Mouse (Mus musculus) kidney, embryonic 16.5 days (tissue): ENCODE data around the gene Aplp1. TPM values are rescaled to one million over a fixed set of nuclear protein-coding genes. Genes with fewer than 3 reads are reported as not detected.

ENCODE experiments used
- ATAC-seq: fragments of 200-750 bp; cut with Nextera tagmentation; 2 replicates; pipeline ENCODE4 v1.8.0; 2017; ENCODE audit warnings: moderate TSS enrichment; ENCODE audit not compliant: low FRiP score, low TSS enrichment
- H3K27ac ChIP-seq: fragments of 300-500 bp; sonication (generic); 2 replicates; pipeline ENCODE4 v1.5.1; 2014; ENCODE audit warnings: low read length
- H3K27me3 ChIP-seq: fragments of 300-500 bp; sonication (generic); 2 replicates; pipeline ENCODE4 v1.6.1; 2014; ENCODE audit warnings: low read length, control low read depth, mixed read lengths; ENCODE audit not compliant: insufficient read depth
- H3K36me3 ChIP-seq: fragments of 300-500 bp; sonication (generic); 2 replicates; pipeline ENCODE4 v1.6.1; 2014; ENCODE audit warnings: low read length, control low read depth, mixed read lengths; ENCODE audit not compliant: insufficient read depth
- H3K4me1 ChIP-seq: fragments of 300-500 bp; sonication (generic); 2 replicates; pipeline ENCODE4 v1.6.1; 2014; ENCODE audit warnings: low read length, control low read depth, mixed read lengths; ENCODE audit not compliant: insufficient read depth
- H3K4me2 ChIP-seq: fragments of 300-500 bp; sonication (generic); replicated peaks from 2 replicates; pipeline ENCODE4 v1.6.1; 2014; ENCODE audit warnings: low read depth, low read length
- H3K4me3 ChIP-seq: fragments of 300-500 bp; sonication (generic); 2 replicates; pipeline ENCODE4 v1.5.1; 2014; ENCODE audit warnings: mild to moderate bottlenecking, low read length
- H3K9ac ChIP-seq: fragments of 300-500 bp; sonication (generic); replicated peaks from 2 replicates; pipeline ENCODE4 v1.6.1; 2014; ENCODE audit warnings: low read length
- H3K9me3 ChIP-seq: fragments of 300-500 bp; sonication (generic); 2 replicates; pipeline ENCODE4 v1.6.1; 2016; ENCODE audit warnings: low read length, control low read depth
- WGBS: fragments of 180-500 bp; shearing (Covaris S2); extraction: QIAGEN DNeasy Blood & Tissue Kit; methylation state at CpG from one replicate; pipeline ENCODE4 v1.1.7; 2014; 5-methylcytosine and 5-hydroxymethylcytosine counted together
- polyA plus RNA-seq: library from polyadenylated mRNA; unstranded; fragments of >200 nt; fragmentation: Nextera tagmentation; extraction: Ambion mirVana; gene quantifications from 2 replicates; pipeline ENCODE4 v1.2.1, GENCODE M21; 2015

Aplp1 gene
- polyA plus RNA-seq, 1 experiment from 2014 or later = 27.9 TPM

DNA sequence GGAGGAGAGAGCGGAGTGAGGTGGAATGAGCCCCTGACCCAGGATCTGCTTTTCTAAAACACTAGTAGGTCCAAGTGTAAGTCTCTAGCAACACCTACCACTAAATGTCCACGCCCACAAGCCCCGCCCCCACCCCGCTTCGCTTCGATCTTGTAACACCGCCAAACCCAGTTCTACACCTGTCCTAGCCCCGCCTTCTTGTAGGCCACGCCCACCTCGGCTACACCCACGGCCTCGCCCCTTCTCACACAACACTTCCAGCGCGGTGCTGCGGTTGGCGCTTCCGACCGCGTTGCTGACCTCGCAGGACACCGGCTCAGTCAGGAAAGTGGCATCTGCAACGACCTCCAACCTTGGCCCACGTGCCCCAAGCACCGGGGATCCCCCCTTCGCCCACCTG lies 8.4 kb upstream of the Aplp1 start:
- 2% methylated on average over 25 of the region's 25 CpGs for WGBS
- H3K4me1 ChIP-seq = peaks cover 17% of the 10 kb centered on the region; the same call in 1 of the 2 replicates
- H3K27me3 ChIP-seq = peaks cover 68% of the 10 kb centered on the region
- ATAC-seq = peak; percentile 55; the same call in 1 of the 2 replicates
- H3K9ac ChIP-seq = no peak overlapping the region
- peak overlapping the region; percentile 44 for H3K4me2 ChIP-seq
- no peak overlapping the region for H3K27ac ChIP-seq
- H3K36me3 ChIP-seq = no peaks in the 10 kb centered on the region
- H3K9me3 ChIP-seq = no peaks in the 10 kb centered on the region
- peak overlapping the region; percentile 24; the same call in 1 of the 2 replicates for H3K4me3 ChIP-seq

GRCm38 (mm10) chr7:30453327-30453726 lies 8.0 kb upstream of the Aplp1 start:
- WGBS = 15% methylated on average over 25 of the region's 25 CpGs
- peaks cover 17% of the 10 kb centered on the region; the same call in 1 of the 2 replicates for H3K4me1 ChIP-seq
- no peak overlapping the region for H3K4me3 ChIP-seq

DNA sequence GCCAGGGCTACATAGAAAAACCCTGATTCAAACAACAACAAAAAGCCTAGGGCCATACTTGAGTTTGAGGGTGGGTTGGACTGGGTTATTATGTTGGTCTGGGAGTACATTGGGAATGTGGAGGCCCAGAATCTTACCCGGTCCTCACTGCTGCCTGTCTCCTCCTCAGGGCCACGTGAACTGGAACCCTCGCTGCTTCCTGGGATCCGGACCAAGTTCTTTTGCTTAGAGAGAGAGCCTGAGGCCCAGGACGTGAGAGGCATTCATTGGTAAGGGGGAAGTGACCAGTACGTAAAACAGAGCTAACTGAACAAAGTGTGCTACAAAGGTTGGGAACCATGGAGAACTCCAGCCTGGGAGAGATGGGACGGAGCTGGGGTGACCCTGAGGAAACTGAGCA lies 4.9 kb upstream of the Aplp1 start:
- Histone ChIP-seq H3K4me1 (peaks cover 13% of the 10 kb centered on the region; the same call in 1 of the 2 replicates), H3K4me2 (no peak overlapping the region), H3K4me3 (no peak overlapping the region), H3K27ac (no peak overlapping the region), H3K36me3 (no peaks in the 10 kb centered on the region), H3K9me3 (no peaks in the 10 kb centered on the region; the same call in 1 of the 2 replicates), H3K27me3 (peaks cover 42% of the 10 kb centered on the region), H3K9ac (no peak overlapping the region)
- no peak for ATAC-seq
- WGBS = 71% methylated on average over 7 of the region's 7 CpGs

More at GRCm38 (mm10) chr7:30453327-30453726, 8.0 kb upstream of the Aplp1 start:
- no peak for ATAC-seq
- peaks cover 63% of the 10 kb centered on the region for H3K27me3 ChIP-seq
- no peaks in the 10 kb centered on the region for H3K9me3 ChIP-seq
- no peak overlapping the region for H3K9ac ChIP-seq
- H3K4me2 ChIP-seq = peak overlapping the region; percentile 44
- no peaks in the 10 kb centered on the region for H3K36me3 ChIP-seq
- H3K27ac ChIP-seq = no peak overlapping the region

DNA sequence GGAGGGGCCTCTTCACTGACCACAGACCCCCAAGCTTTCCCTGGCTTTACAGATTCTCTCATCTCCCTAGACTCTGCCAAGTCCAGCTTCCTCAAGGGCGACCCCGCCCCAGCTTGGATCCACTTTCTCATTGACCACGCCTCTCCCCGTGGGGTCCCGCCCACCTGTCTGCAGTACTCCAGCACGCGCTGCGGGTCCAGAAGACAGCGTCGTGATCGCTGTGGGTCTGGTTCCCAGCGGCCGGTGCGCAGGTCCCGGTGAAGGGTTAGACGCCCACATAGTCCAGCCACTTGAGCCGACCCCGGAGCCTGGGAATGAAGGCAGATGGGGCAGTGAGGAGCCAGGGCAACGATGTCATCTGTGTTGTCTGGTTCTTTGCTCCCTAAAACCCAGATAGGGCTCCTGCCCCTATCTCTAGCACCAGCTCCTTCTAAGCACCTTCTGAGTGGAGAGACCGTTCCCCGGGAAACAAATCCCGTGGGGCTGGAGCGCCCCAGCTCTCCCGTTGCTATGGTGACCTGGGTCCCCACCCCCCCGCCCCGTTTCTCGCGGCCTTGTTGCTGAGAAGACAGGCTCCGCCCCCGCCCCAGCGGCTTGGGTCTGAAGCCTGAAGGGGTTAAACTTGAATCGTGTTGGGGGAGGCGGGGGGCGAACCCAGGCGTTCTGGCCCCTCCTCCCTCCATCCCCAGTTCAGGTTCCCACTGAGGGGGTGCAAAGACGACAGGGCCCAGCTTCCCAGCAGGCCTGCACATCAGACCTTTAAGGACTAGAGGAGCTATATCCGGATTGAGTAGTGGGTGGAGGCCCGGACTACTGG lies 973 bp downstream of the Aplp1 start:
- peak overlapping the region; percentile 66 for H3K4me3 ChIP-seq
- H3K9ac ChIP-seq = peak overlapping the region; percentile 65
- peak overlapping the region; percentile 88 for H3K4me2 ChIP-seq
- peak; percentile 39; the same call in 1 of the 2 replicates for ATAC-seq
- no peaks in the 10 kb centered on the region; the same call in 1 of the 2 replicates for H3K9me3 ChIP-seq
- H3K36me3 ChIP-seq = no peaks in the 10 kb centered on the region
- WGBS = under 1% methylated on average over 37 of the region's 38 CpGs
- no peak overlapping the region for H3K27ac ChIP-seq
- peaks cover 22% of the 10 kb centered on the region for H3K4me1 ChIP-seq
- H3K27me3 ChIP-seq = peaks cover 9% of the 10 kb centered on the region; the same call in 1 of the 2 replicates

- 22% methylated on average over 9 of the region's 9 CpGs for WGBS
- H3K4me3 ChIP-seq = peak overlapping the region; percentile 66; the same call in 1 of the 2 replicates
- no peak for ATAC-seq
Observed at GRCm38 (mm10) chr7:30443696-30444095, 1.6 kb downstream of the Aplp1 start.

GRCm38 (mm10) chr7:30440697-30441096 lies 4.6 kb downstream of the Aplp1 start:
- 29% methylated on average over 3 of the region's 5 CpGs for WGBS
- Histone ChIP-seq H3K4me3 (no peak overlapping the region), H3K27ac (no peak overlapping the region), H3K4me2 (no peak overlapping the region), H3K36me3 (no peaks in the 10 kb centered on the region), H3K27me3 (peaks cover 15% of the 10 kb centered on the region), H3K9me3 (no peaks in the 10 kb centered on the region), H3K9ac (no peak overlapping the region), H3K4me1 (peaks cover 22% of the 10 kb centered on the region)
- no peak for ATAC-seq

More at GRCm38 (mm10) chr7:30443696-30444095, 1.6 kb downstream of the Aplp1 start:
- Histone ChIP-seq H3K4me2 (peak overlapping the region; percentile 88), H3K9me3 (no peaks in the 10 kb centered on the region; the same call in 1 of the 2 replicates), H3K36me3 (no peaks in the 10 kb centered on the region), H3K9ac (no peak overlapping the region), H3K27ac (no peak overlapping the region), H3K4me1 (peaks cover 22% of the 10 kb centered on the region), H3K27me3 (peaks cover 9% of the 10 kb centered on the region; the same call in 1 of the 2 replicates)

DNA sequence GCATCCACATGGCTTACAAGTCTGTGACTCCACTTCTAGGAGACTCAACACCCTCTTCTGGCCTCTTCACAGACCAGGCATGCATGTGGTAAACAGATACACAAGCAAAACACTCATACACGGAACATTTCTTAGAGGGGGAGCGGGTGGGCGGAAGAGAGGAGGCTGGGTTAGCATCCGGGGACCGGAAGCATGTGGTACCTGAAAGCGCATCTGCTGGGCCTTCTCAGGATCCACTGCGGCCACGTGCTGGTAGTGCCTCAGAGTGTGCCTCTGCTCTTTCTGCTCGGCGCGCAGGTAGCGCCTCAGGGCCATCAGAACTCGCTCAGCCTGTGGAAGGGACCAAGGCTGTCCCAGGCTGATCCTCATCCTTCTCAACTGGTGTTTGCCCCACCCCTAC lies 5.6 kb downstream of the Aplp1 start:
- Histone ChIP-seq H3K9ac (no peak overlapping the region), H3K27me3 (peaks cover 15% of the 10 kb centered on the region), H3K36me3 (no peaks in the 10 kb centered on the region), H3K4me2 (no peak overlapping the region), H3K4me3 (no peak overlapping the region), H3K9me3 (no peaks in the 10 kb centered on the region), H3K27ac (no peak overlapping the region), H3K4me1 (peaks cover 18% of the 10 kb centered on the region)
- WGBS = 79% methylated on average over 13 of the region's 13 CpGs
- no peak for ATAC-seq

- H3K4me3 ChIP-seq = no peak overlapping the region
- whole genome bisulfite sequencing = 18% methylated on average over 10 of the region's 10 CpGs
- H3K9me3 ChIP-seq = no peaks in the 10 kb centered on the region
- H3K9ac ChIP-seq = no peak overlapping the region
- H3K36me3 ChIP-seq = no peaks in the 10 kb centered on the region
- peaks cover 15% of the 10 kb centered on the region for H3K27me3 ChIP-seq
- H3K4me1 ChIP-seq = 0 out of 2 replicates have a peak, but pooled peaks cover 3% of the 10 kb centered on the region
- no peak overlapping the region for H3K27ac ChIP-seq
- ATAC-seq = no peak
- H3K4me2 ChIP-seq = no peak overlapping the region
Observed at GRCm38 (mm10) chr7:30436879-30437278, 8.5 kb downstream of the Aplp1 start.

DNA sequence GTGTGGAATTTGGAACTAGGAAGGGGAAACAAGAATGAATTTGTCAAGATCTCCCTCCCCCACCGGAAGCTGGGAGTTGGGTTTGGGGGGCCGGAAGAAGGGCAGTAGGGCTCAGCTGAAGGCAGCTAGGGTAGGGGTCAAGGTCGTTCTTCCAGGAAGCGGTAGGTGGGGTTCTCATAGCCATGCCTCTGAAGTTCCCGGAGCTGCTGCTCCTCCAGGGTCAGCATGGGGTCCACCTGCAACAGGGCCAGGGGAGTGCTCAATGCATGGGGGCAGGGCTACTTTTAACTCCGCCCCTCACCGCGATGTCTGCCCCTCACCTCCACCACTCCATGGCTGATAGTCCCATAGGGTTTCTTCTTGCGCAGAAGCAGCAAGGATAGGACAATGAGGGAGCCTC lies 10.2 kb downstream of the Aplp1 start:
- Histone ChIP-seq H3K4me2 (no peak overlapping the region), H3K4me1 (no peaks in the 10 kb centered on the region), H3K9ac (no peak overlapping the region), H3K36me3 (no peaks in the 10 kb centered on the region), H3K4me3 (no peak overlapping the region), H3K9me3 (no peaks in the 10 kb centered on the region), H3K27me3 (peaks cover 15% of the 10 kb centered on the region), H3K27ac (no peak overlapping the region)
- no peak for ATAC-seq
- 46% methylated on average over 9 of the region's 9 CpGs for WGBS

DNA sequence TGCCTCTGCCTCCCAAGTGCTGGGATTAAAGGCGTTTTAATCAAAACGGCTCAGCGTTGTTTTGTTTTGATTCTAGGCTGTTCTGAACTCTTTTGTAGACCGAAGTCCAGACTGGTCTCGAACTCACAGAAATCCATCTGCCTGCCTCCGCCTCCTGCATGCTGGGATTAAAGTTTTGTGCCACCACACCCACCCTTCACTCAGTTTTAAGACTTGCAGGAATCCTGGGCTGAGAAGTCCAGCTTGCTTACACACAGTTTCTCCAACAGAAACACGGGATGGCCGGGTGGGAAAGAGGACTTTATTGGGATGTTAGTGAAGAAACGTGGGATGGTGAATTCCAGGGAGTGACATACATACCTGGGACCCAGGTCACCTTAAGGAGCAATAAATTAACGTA lies 10.6 kb downstream of the Aplp1 start:
- H3K36me3 ChIP-seq = no peaks in the 10 kb centered on the region
- H3K27me3 ChIP-seq = peaks cover 15% of the 10 kb centered on the region
- H3K4me1 ChIP-seq = no peaks in the 10 kb centered on the region
- no peak overlapping the region for H3K4me2 ChIP-seq
- H3K4me3 ChIP-seq = no peak overlapping the region
- no peak overlapping the region for H3K27ac ChIP-seq
- no peaks in the 10 kb centered on the region for H3K9me3 ChIP-seq
- WGBS = 74% methylated on average over 10 of the region's 10 CpGs
- H3K9ac ChIP-seq = no peak overlapping the region
- no peak for ATAC-seq
